9 mouse cellular contexts compared by ENCODE assay signal in the genomic region with DNA sequence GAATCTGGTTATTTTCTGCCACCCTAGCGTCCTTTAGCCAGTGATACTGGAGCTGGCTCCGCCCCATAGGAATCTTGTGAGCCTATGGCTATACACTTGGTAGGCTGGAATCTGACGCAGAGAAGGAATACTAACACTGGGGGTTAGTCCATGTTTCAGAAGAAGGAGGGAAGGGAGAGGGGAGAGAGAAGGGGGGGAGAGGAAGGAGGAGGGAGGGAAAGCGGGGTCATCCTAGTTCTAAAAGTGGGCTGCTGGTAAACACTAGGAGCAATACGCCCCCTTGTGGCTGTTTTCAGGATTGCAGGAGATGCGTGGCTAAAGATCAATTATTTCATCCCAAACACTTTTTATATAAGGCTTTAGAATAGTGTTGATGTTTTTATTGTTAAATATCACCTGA. TPM values are rescaled to one million over a fixed set of nuclear protein-coding genes. Genes with fewer than 3 reads are reported as not detected.
A peak's percentile ranks its signal among the peaks of the same experiment; 100 is the strongest.
DNase-seq lines count a peak whose midpoint lies in the region; ATAC-seq lines count a peak whose summit lies in the region.
"Had no signal": no experiment of that assay in that cellular context is flagged by ENCODE, and none has a peak within 500 bp of the region (broad histone marks: within the 10 kb centered on the region; RNA-seq: fewer than 3 reads in every experiment).

No protein-coding gene starts in this region.

- no peak overlapping the region for H3K9ac ChIP-seq in forebrain, embryonic 13.5 days
- no peak overlapping the region for H3K9ac ChIP-seq in hindbrain, embryonic 15.5 days

- H3K9me3 ChIP-seq in megakaryocyte, embryonic 14.5 days = no peaks in the 10 kb centered on the region
- no peaks in the 10 kb centered on the region for H3K9me3 ChIP-seq in forebrain, embryonic 13.5 days (replicated peaks)
- H3K9me3 ChIP-seq in hindbrain, embryonic 15.5 days = no peaks in the 10 kb centered on the region

- peak overlapping the region; percentile 14; the same call in 1 of the 2 replicates for H3K4me2 ChIP-seq in forebrain, embryonic 13.5 days
- peak overlapping the region; percentile 39 for H3K4me2 ChIP-seq in hindbrain, embryonic 15.5 days

- peaks cover 17% of the 10 kb centered on the region for H3K27me3 ChIP-seq in megakaryocyte, embryonic 14.5 days (replicated peaks)
- H3K27me3 ChIP-seq in forebrain, embryonic 13.5 days = no peaks in the 10 kb centered on the region
- H3K27me3 ChIP-seq in hindbrain, embryonic 15.5 days = no peaks in the 10 kb centered on the region

- intact Hi-C loops in left cerebral cortex, postnatal 4 days (cut with DNase I) = loop anchor here (5.0 to 10.0 kb wide), 3 partner anchors 51 to 661 kb away; a partner anchor contains a TSS

- DNase-seq in c-Kit-positive CD71-negative TER-119-negative erythroid progenitor cells, embryonic 14.5 days (ENCODE audit: low read depth) = peak; percentile 48
- peak; percentile 72 for DNase-seq in left cerebral cortex, postnatal 4 days
- peak; percentile 77 for DNase-seq in naive thymus-derived CD4-positive, alpha-beta T cell, adult 2 months (ENCODE audit: low read depth)
- peak; percentile 32 for DNase-seq in thymus, postnatal 25 days

- H3K4me3 ChIP-seq in megakaryocyte, embryonic 14.5 days (replicated peaks) = peak overlapping the region; percentile 48
- no peak overlapping the region for H3K4me3 ChIP-seq in forebrain, embryonic 13.5 days
- H3K4me3 ChIP-seq in hindbrain, embryonic 15.5 days = no peak overlapping the region
- H3K4me3 ChIP-seq: erythroblast, embryonic 14.5 days had no signal

- H3K27ac ChIP-seq in forebrain, embryonic 13.5 days = no peak overlapping the region
- no peak overlapping the region for H3K27ac ChIP-seq in hindbrain, embryonic 15.5 days (replicated peaks)

- peaks cover 22% of the 10 kb centered on the region for H3K4me1 ChIP-seq in megakaryocyte, embryonic 14.5 days
- H3K4me1 ChIP-seq in forebrain, embryonic 13.5 days = peaks cover 14% of the 10 kb centered on the region
- peaks cover 18% of the 10 kb centered on the region for H3K4me1 ChIP-seq in hindbrain, embryonic 15.5 days (replicated peaks)

- WGBS in forebrain, embryonic 13.5 days = 18% methylated on average over 6 of the region's 6 CpGs
- 20% methylated on average over 6 of the region's 6 CpGs for WGBS in hindbrain, embryonic 15.5 days

- no peaks in the 10 kb centered on the region for H3K36me3 ChIP-seq in megakaryocyte, embryonic 14.5 days (replicated peaks; ENCODE audit: low read length)
- H3K36me3 ChIP-seq in forebrain, embryonic 13.5 days (ENCODE audit: poor library complexity, severe bottlenecking) = no peaks in the 10 kb centered on the region
- no peaks in the 10 kb centered on the region for H3K36me3 ChIP-seq in hindbrain, embryonic 15.5 days

- no peak for ATAC-seq in megakaryocyte, adult 5-6 weeks (ENCODE audit: poor library complexity, severe bottlenecking)
- peak; percentile 65; the same call in 1 of the 2 replicates for ATAC-seq in forebrain, embryonic 13.5 days
- no peak; the same call in 1 of the 2 replicates for ATAC-seq in hindbrain, embryonic 15.5 days (ENCODE audit: low FRiP score, low read depth)

RNA-seq across cellular contexts. Expression of a gene that starts 27.2 kb away (rescaled TPM):
- 18.5 and 117 TPM in 2 replicates for polyA plus RNA-seq in megakaryocyte, embryonic 14.5 days (2012; ENCODE audit: insufficient read depth, low replicate concordance)
- 282 and 302 TPM in 2 replicates for total RNA-seq in megakaryocyte, adult 5-6 weeks (2015)
- 143 and 170 TPM in 2 replicates for total RNA-seq in megakaryocyte, adult 5-6 weeks (2017)
- 290 and 335 TPM in 2 replicates for polyA plus RNA-seq in forebrain, embryonic 13.5 days (2015; fragmentation: Nextera tagmentation; extraction: Ambion mirVana)
- 54.9 and 73.6 TPM in 2 replicates for polyA plus RNA-seq in hindbrain, embryonic 15.5 days (2015; fragmentation: Nextera tagmentation; extraction: Ambion mirVana)
- 1 to 10 TPM; 7.7 to 9.4 TPM for total RNA-seq in left cerebral cortex, postnatal 4 days (2021)

RNA-seq across cellular contexts. Expression of a gene that starts 33.6 kb away (rescaled TPM):
- 10.7 and 21.6 TPM in 2 replicates for polyA plus RNA-seq in megakaryocyte, embryonic 14.5 days (2012; ENCODE audit: insufficient read depth, low replicate concordance)
- 14.0 and 16.1 TPM in 2 replicates for total RNA-seq in megakaryocyte, adult 5-6 weeks (2015)
- total RNA-seq in megakaryocyte, adult 5-6 weeks (2017) = 18.2 and 21.9 TPM in 2 replicates
- 36.1 and 38.0 TPM in 2 replicates for polyA plus RNA-seq in forebrain, embryonic 13.5 days (2015; fragmentation: Nextera tagmentation; extraction: Ambion mirVana)
- 27.7 and 32.0 TPM in 2 replicates for polyA plus RNA-seq in hindbrain, embryonic 15.5 days (2015; fragmentation: Nextera tagmentation; extraction: Ambion mirVana)
- 10 to 100 TPM; 20.5 to 23.1 TPM for total RNA-seq in left cerebral cortex, postnatal 4 days (2021)

RNA-seq across cellular contexts. Expression of a gene that starts 48.6 kb away (rescaled TPM):
- polyA plus RNA-seq in megakaryocyte, embryonic 14.5 days (2012; ENCODE audit: insufficient read depth, low replicate concordance) = not detected in 2 replicates
- not detected in 2 replicates for total RNA-seq in megakaryocyte, adult 5-6 weeks (2015)
- total RNA-seq in megakaryocyte, adult 5-6 weeks (2017) = not detected in 2 replicates
- polyA plus RNA-seq in forebrain, embryonic 13.5 days (2015; fragmentation: Nextera tagmentation; extraction: Ambion mirVana) = 4.2 and 5.2 TPM in 2 replicates
- 7.3 and 8.4 TPM in 2 replicates for polyA plus RNA-seq in hindbrain, embryonic 15.5 days (2015; fragmentation: Nextera tagmentation; extraction: Ambion mirVana)
- 100 to 1,000 TPM; 157 to 163 TPM for total RNA-seq in left cerebral cortex, postnatal 4 days (2021)
- polyA plus RNA-seq: erythroblast, embryonic 14.5 days had no signal
